Mouse (Mus musculus): ENCODE measurements around the gene Ralgps2. TPM values are rescaled to one million over a fixed set of nuclear protein-coding genes. Genes with fewer than 3 reads are reported as not detected.

Ralgps2 gene
- polyA plus RNA-seq, 1 experiment = 20.3 TPM

GRCm38 (mm10) chr1:156913190-156913589 lies 26.2 kb downstream of the Ralgps2 start:
- Histone ChIP-seq H3K4me1 (ENCODE audit: control insufficient read depth, insufficient read depth, low read length) (no peaks in the 10 kb centered on the region), H3K27me3 (ENCODE audit: control insufficient read depth, insufficient read depth, low read length) (no peaks in the 10 kb centered on the region), H3K27ac (ENCODE audit: insufficient read depth, low read length) (no peak overlapping the region), H3K4me3 (replicated peaks; ENCODE audit: insufficient read depth, low read depth, low read length) (no peak overlapping the region)
- DNase-seq = no peak
- TF ChIP-seq POLR2A (IDR thresholded peaks at IDR 0.05; ENCODE audit: borderline replicate concordance, insufficient read depth, low read length) (no peak), CTCF (IDR thresholded peaks at IDR 0.05; ENCODE audit: borderline replicate concordance, insufficient read depth, low read depth, low read length) (no peak)
- 93% methylated on average over 6 of the region's 6 CpGs for WGBS

- TF ChIP-seq POLR2A (IDR thresholded peaks at IDR 0.05; ENCODE audit: borderline replicate concordance, insufficient read depth, low read length) = no peak
- TF ChIP-seq CTCF (IDR thresholded peaks at IDR 0.05; ENCODE audit: borderline replicate concordance, insufficient read depth, low read depth, low read length) = no peak
- Histone ChIP-seq H3K27ac (ENCODE audit: insufficient read depth, low read length) (no peak overlapping the region), H3K4me1 (ENCODE audit: control insufficient read depth, insufficient read depth, low read length) (no peaks in the 10 kb centered on the region), H3K27me3 (ENCODE audit: control insufficient read depth, insufficient read depth, low read length) (no peaks in the 10 kb centered on the region), H3K4me3 (replicated peaks; ENCODE audit: insufficient read depth, low read depth, low read length) (no peak overlapping the region)
- 58% methylated on average over 2 of the region's 2 CpGs for WGBS
- DNase-seq = no peak
These were observed 28.5 kb downstream of the Ralgps2 start for GRCm38 (mm10) chr1:156910948-156911347.

- no peak for TF ChIP-seq POLR2A (IDR thresholded peaks at IDR 0.05; ENCODE audit: borderline replicate concordance, insufficient read depth, low read length)
- TF ChIP-seq CTCF (IDR thresholded peaks at IDR 0.05; ENCODE audit: borderline replicate concordance, insufficient read depth, low read depth, low read length) = no peak
- Histone ChIP-seq H3K27me3 (ENCODE audit: control insufficient read depth, insufficient read depth, low read length) (no peaks in the 10 kb centered on the region), H3K4me3 (replicated peaks; ENCODE audit: insufficient read depth, low read depth, low read length) (no peak overlapping the region), H3K27ac (ENCODE audit: insufficient read depth, low read length) (no peak overlapping the region), H3K4me1 (ENCODE audit: control insufficient read depth, insufficient read depth, low read length) (no peaks in the 10 kb centered on the region)
- DNase-seq = no peak
These were observed 29.6 kb downstream of the Ralgps2 start for GRCm38 (mm10) chr1:156909866-156910265.

GRCm38 (mm10) chr1:156909265-156909664 lies 30.2 kb downstream of the Ralgps2 start:
- Histone ChIP-seq H3K4me3 (replicated peaks; ENCODE audit: insufficient read depth, low read depth, low read length) (no peak overlapping the region), H3K27me3 (ENCODE audit: control insufficient read depth, insufficient read depth, low read length) (no peaks in the 10 kb centered on the region), H3K27ac (ENCODE audit: insufficient read depth, low read length) (no peak overlapping the region), H3K4me1 (ENCODE audit: control insufficient read depth, insufficient read depth, low read length) (no peaks in the 10 kb centered on the region)
- no peak for DNase-seq
- TF ChIP-seq CTCF (IDR thresholded peaks at IDR 0.05; ENCODE audit: borderline replicate concordance, insufficient read depth, low read depth, low read length) = no peak
- 96% methylated on average over 4 of the region's 4 CpGs for WGBS

GRCm38 (mm10) chr1:156905660-156906059 lies 33.8 kb downstream of the Ralgps2 start:
- Histone ChIP-seq H3K4me1 (ENCODE audit: control insufficient read depth, insufficient read depth, low read length) (no peaks in the 10 kb centered on the region), H3K27ac (ENCODE audit: insufficient read depth, low read length) (no peak overlapping the region), H3K4me3 (replicated peaks; ENCODE audit: insufficient read depth, low read depth, low read length) (no peak overlapping the region), H3K27me3 (ENCODE audit: control insufficient read depth, insufficient read depth, low read length) (no peaks in the 10 kb centered on the region)
- TF ChIP-seq POLR2A (IDR thresholded peaks at IDR 0.05; ENCODE audit: borderline replicate concordance, insufficient read depth, low read length) (no peak), CTCF (IDR thresholded peaks at IDR 0.05; ENCODE audit: borderline replicate concordance, insufficient read depth, low read depth, low read length) (no peak)
- 86% methylated on average over 2 of the region's 2 CpGs for WGBS
- DNase-seq = no peak

GRCm38 (mm10) chr1:156903899-156904298 lies 35.5 kb downstream of the Ralgps2 start:
- no peaks in the 10 kb centered on the region for H3K4me1 ChIP-seq (ENCODE audit: control insufficient read depth, insufficient read depth, low read length)
- no peak for DNase-seq
- H3K27ac ChIP-seq (ENCODE audit: insufficient read depth, low read length) = no peak overlapping the region
- no peaks in the 10 kb centered on the region for H3K27me3 ChIP-seq (ENCODE audit: control insufficient read depth, insufficient read depth, low read length)
- WGBS = 94% methylated on average over 3 of the region's 3 CpGs
- no peak overlapping the region for H3K4me3 ChIP-seq (replicated peaks; ENCODE audit: insufficient read depth, low read depth, low read length)
- TF ChIP-seq POLR2A (IDR thresholded peaks at IDR 0.05; ENCODE audit: borderline replicate concordance, insufficient read depth, low read length) (no peak), CTCF (IDR thresholded peaks at IDR 0.05; ENCODE audit: borderline replicate concordance, insufficient read depth, low read depth, low read length) (no peak)

GRCm38 (mm10) chr1:156901689-156902088 lies 37.7 kb downstream of the Ralgps2 start:
- 93% methylated on average over 6 of the region's 6 CpGs for WGBS
- Histone ChIP-seq H3K27ac (ENCODE audit: insufficient read depth, low read length) (no peak overlapping the region), H3K27me3 (ENCODE audit: control insufficient read depth, insufficient read depth, low read length) (no peaks in the 10 kb centered on the region), H3K4me1 (ENCODE audit: control insufficient read depth, insufficient read depth, low read length) (no peaks in the 10 kb centered on the region), H3K4me3 (replicated peaks; ENCODE audit: insufficient read depth, low read depth, low read length) (no peak overlapping the region)
- no peak for DNase-seq
- TF ChIP-seq CTCF (IDR thresholded peaks at IDR 0.05; ENCODE audit: borderline replicate concordance, insufficient read depth, low read depth, low read length) (no peak), POLR2A (IDR thresholded peaks at IDR 0.05; ENCODE audit: borderline replicate concordance, insufficient read depth, low read length) (no peak)

GRCm38 (mm10) chr1:156891561-156891960 lies 47.9 kb downstream of the Ralgps2 start:
- Histone ChIP-seq H3K4me3 (replicated peaks; ENCODE audit: insufficient read depth, low read depth, low read length) (no peak overlapping the region), H3K4me1 (ENCODE audit: control insufficient read depth, insufficient read depth, low read length) (no peaks in the 10 kb centered on the region), H3K27ac (ENCODE audit: insufficient read depth, low read length) (no peak overlapping the region), H3K27me3 (ENCODE audit: control insufficient read depth, insufficient read depth, low read length) (no peaks in the 10 kb centered on the region)
- DNase-seq = no peak
- TF ChIP-seq POLR2A (IDR thresholded peaks at IDR 0.05; ENCODE audit: borderline replicate concordance, insufficient read depth, low read length) (no peak), CTCF (IDR thresholded peaks at IDR 0.05; ENCODE audit: borderline replicate concordance, insufficient read depth, low read depth, low read length) (no peak)
- WGBS = 97% methylated on average over 4 of the region's 4 CpGs
